Mouse (Mus musculus) liver, postnatal 0 days (tissue): ENCODE data around the gene Ptprd. TPM values are rescaled to one million over a fixed set of nuclear protein-coding genes. Genes with fewer than 3 reads are reported as not detected.

Source experiments
- ATAC-seq: fragments of 200-750 bp; cut with Nextera tagmentation; 2 replicates; pipeline ENCODE4 v1.8.0; 2017; ENCODE audit warnings: mild to moderate bottlenecking, moderate library complexity
- DNase-seq: peaks from one replicate; pipeline ENCODE4 v3.0.0-alpha.2; 2016
- H3K27ac ChIP-seq: fragments of 300-500 bp; sonication (generic); 2 replicates; pipeline ENCODE4 v1.5.1; 2014; ENCODE audit warnings: antibody characterized with exemption, moderate library complexity, mild to moderate bottlenecking, low read depth
- H3K27me3 ChIP-seq: fragments of 300-500 bp; sonication (generic); 2 replicates; pipeline ENCODE4 v1.6.1; 2014; ENCODE audit warnings: low read length, control low read depth, mixed read lengths; ENCODE audit not compliant: insufficient read depth
- H3K36me3 ChIP-seq: fragments of 300-500 bp; sonication (generic); replicated peaks from 2 replicates; pipeline ENCODE4 v1.6.1; 2014; ENCODE audit warnings: mild to moderate bottlenecking, control low read depth, low read length, moderate library complexity, mixed read lengths; ENCODE audit not compliant: insufficient read depth
- H3K4me1 ChIP-seq: fragments of 300-500 bp; sonication (generic); 2 replicates; pipeline ENCODE4 v1.6.1; 2014; ENCODE audit warnings: antibody characterized with exemption, mild to moderate bottlenecking, control low read depth; ENCODE audit not compliant: insufficient read depth
- H3K4me2 ChIP-seq: fragments of 300-500 bp; sonication (generic); 2 replicates; pipeline ENCODE4 v1.6.1; 2014; ENCODE audit warnings: low read depth, mild to moderate bottlenecking, low read length, moderate library complexity, mixed read lengths
- H3K4me3 ChIP-seq: fragments of 300-500 bp; sonication (generic); 2 replicates; pipeline ENCODE4 v1.5.1; 2014; ENCODE audit warnings: low read depth, low read length
- H3K9ac ChIP-seq: fragments of 300-500 bp; sonication (generic); replicated peaks from 2 replicates; pipeline ENCODE4 v1.6.1; 2014; ENCODE audit warnings: mild to moderate bottlenecking, moderate library complexity
- H3K9me3 ChIP-seq: fragments of 300-500 bp; sonication (generic); 2 replicates; pipeline ENCODE4 v1.6.1; 2016; ENCODE audit warnings: mild to moderate bottlenecking, control low read depth, low read length, mixed read lengths
- CTCF ChIP-seq: sonication (generic); IDR thresholded peaks from 2 replicates; pipeline ENCODE4 v1.5.1; 2016; ENCODE audit warnings: antibody characterized with exemption, low read depth
- EP300 ChIP-seq: IDR thresholded peaks from 2 replicates; pipeline ENCODE4 v1.6.1; 2016; ENCODE audit warnings: antibody characterized with exemption, low read depth, mild to moderate bottlenecking
- WGBS: fragments of 180-500 bp; shearing (Covaris S2); extraction: QIAGEN DNeasy Blood & Tissue Kit; methylation state at CpG from one replicate; pipeline ENCODE4 v1.1.7; 2014; ENCODE audit not compliant: insufficient replicate concordance; 5-methylcytosine and 5-hydroxymethylcytosine counted together
- polyA plus RNA-seq: library from polyadenylated mRNA; unstranded; fragments of >200 nt; fragmentation: Nextera tagmentation; extraction: Ambion mirVana; gene quantifications from 2 replicates; pipeline ENCODE4 v1.2.1, GENCODE M21; 2015

Ptprd gene
- polyA plus RNA-seq, 1 experiment from 2014 or later, result 9.3 TPM

DNA sequence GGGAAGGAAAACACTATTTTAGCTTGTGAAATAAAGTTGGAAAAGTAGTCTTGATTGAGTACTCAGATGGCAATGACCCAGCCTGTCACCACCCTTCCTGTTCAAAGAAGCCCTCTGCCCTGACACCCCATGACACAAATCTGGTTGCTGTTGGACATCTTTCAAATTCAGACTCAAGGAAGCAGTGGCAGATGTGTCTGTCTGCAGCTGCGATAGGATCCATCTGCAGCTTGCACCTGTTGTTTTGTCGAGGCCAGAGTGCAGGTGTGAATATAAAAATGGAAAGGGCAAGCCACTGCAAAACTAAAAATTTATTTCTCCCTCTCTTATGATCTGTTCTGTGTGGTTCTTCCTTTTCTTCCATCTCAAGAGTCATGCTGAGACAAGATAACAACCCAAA is 978.5 kb downstream of the Ptprd start:
- Histone ChIP-seq H3K27ac (no peak overlapping the region), H3K4me2 (no peak overlapping the region), H3K36me3 (no peaks in the 10 kb centered on the region), H3K9me3 (no peaks in the 10 kb centered on the region), H3K4me1 (no peaks in the 10 kb centered on the region), H3K9ac (no peak overlapping the region), H3K4me3 (no peak overlapping the region), H3K27me3 (no peaks in the 10 kb centered on the region)
- DNase-seq, result no peak
- no peak for TF ChIP-seq CTCF
- no peak for TF ChIP-seq EP300
- 63% methylated on average over 2 of the region's 2 CpGs for WGBS
- ATAC-seq, result no peak

- Histone ChIP-seq H3K27ac (no peak overlapping the region), H3K4me2 (no peak overlapping the region), H3K4me3 (no peak overlapping the region), H3K27me3 (no peaks in the 10 kb centered on the region), H3K9me3 (no peaks in the 10 kb centered on the region), H3K36me3 (no peaks in the 10 kb centered on the region), H3K9ac (no peak overlapping the region), H3K4me1 (no peaks in the 10 kb centered on the region)
- no peak for ATAC-seq
- DNase-seq, result no peak
- TF ChIP-seq CTCF (no peak), EP300 (no peak)
- 81% methylated on average over 8 of the region's 8 CpGs for WGBS
Observed at GRCm38 (mm10) chr4:77168866-77169265, 1042.9 kb downstream of the Ptprd start.

GRCm38 (mm10) chr4:77157601-77158000 is 1054.2 kb downstream of the Ptprd start:
- ATAC-seq (no peak), DNase-seq (no peak)
- Histone ChIP-seq H3K27ac (no peak overlapping the region), H3K9me3 (no peaks in the 10 kb centered on the region), H3K4me2 (no peak overlapping the region), H3K36me3 (no peaks in the 10 kb centered on the region), H3K27me3 (no peaks in the 10 kb centered on the region), H3K9ac (no peak overlapping the region), H3K4me1 (no peaks in the 10 kb centered on the region), H3K4me3 (no peak overlapping the region)
- TF ChIP-seq EP300, result no peak
- no peak for TF ChIP-seq CTCF
- 65% methylated on average over 3 of the region's 3 CpGs for WGBS

- WGBS, result 71% methylated on average over 2 of the region's 2 CpGs
- DNase-seq (no peak), ATAC-seq (no peak)
- Histone ChIP-seq H3K4me1 (no peaks in the 10 kb centered on the region), H3K9me3 (no peaks in the 10 kb centered on the region), H3K9ac (no peak overlapping the region), H3K4me2 (no peak overlapping the region), H3K36me3 (no peaks in the 10 kb centered on the region), H3K4me3 (no peak overlapping the region), H3K27ac (no peak overlapping the region), H3K27me3 (no peaks in the 10 kb centered on the region)
- no peak for TF ChIP-seq CTCF
- TF ChIP-seq EP300, result no peak
Observed at GRCm38 (mm10) chr4:77155561-77155960, 1056.2 kb downstream of the Ptprd start.

DNA sequence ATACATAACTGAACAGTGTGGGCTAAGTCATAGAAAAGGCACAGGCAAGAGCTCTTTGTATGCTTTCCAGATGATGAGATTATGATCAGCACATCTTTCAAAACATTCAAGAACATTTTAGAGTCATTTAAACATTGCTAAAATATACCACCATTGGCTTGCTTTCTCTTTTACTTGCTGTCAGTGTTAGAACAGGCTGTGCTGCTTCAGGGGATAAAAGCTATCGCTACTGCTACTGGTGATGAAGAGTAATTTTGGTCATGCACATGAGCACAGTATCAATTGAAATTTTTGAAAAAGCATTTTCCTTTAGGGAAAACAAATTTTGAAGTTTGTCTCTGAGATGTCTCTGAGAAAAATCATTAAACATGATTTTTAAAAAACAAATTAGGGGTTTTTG is 1056.7 kb downstream of the Ptprd start:
- TF ChIP-seq EP300 (no peak), CTCF (no peak)
- Histone ChIP-seq H3K27ac (no peak overlapping the region), H3K4me2 (no peak overlapping the region), H3K4me3 (no peak overlapping the region), H3K9ac (no peak overlapping the region), H3K27me3 (no peaks in the 10 kb centered on the region), H3K9me3 (no peaks in the 10 kb centered on the region), H3K36me3 (no peaks in the 10 kb centered on the region), H3K4me1 (no peaks in the 10 kb centered on the region)
- DNase-seq, result no peak
- no peak for ATAC-seq
- 84% methylated on average over 1 of the region's 1 CpGs for WGBS

DNA sequence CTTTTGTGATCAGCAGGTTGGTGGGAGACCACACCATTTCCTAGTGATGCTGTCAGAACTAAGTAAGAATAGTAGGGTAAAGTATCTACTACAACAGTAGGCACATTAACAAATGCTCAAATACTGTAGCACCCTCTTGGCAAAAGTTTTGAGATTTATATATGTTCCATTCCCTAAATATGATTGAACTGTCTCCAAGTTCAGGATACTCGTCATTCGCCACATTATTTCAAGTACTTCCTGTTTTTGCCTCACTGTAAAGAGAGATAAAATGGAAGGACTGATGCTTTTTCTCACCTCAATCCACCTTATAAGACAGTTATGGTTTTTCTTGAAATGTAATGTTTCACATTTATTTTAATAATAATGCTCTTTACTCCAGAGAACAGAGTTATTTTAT is 1086.9 kb downstream of the Ptprd start:
- DNase-seq, result no peak

DNA sequence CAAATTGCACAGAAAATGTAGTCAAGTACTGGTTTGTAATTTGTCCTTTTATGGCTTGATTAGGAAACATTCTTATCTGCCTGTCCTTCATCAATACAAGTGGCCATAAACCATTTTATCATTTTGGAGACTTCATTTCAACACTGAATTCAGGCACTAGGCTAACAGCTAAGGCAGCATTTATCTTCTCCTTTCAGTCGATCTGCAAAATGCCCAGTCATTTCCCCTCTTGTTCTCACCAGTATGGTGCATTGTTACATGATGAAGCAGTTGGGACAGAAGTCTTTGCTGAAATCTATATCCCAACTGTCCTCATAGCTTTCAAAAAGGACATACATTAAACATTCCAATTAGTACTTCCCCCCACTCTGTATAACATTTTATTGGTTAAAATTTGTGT is 1100.9 kb downstream of the Ptprd start:
- ATAC-seq (no peak), DNase-seq (no peak)
- H3K9me3 ChIP-seq, result no peaks in the 10 kb centered on the region
- TF ChIP-seq CTCF (no peak), EP300 (no peak)
- no peak overlapping the region for H3K9ac ChIP-seq
- H3K4me1 ChIP-seq, result no peaks in the 10 kb centered on the region
- H3K4me3 ChIP-seq, result no peak overlapping the region
- no peak overlapping the region for H3K27ac ChIP-seq
- 31% methylated on average over 1 of the region's 1 CpGs for WGBS
- H3K27me3 ChIP-seq, result no peaks in the 10 kb centered on the region
- H3K4me2 ChIP-seq, result no peak overlapping the region
- H3K36me3 ChIP-seq, result no peaks in the 10 kb centered on the region

More for the DNA sequence above, 1086.9 kb downstream of the Ptprd start:
- H3K27me3 ChIP-seq, result no peaks in the 10 kb centered on the region
- H3K9ac ChIP-seq, result no peak overlapping the region
- no peak overlapping the region for H3K4me3 ChIP-seq
- no peaks in the 10 kb centered on the region for H3K36me3 ChIP-seq
- TF ChIP-seq EP300 (no peak), CTCF (no peak)
- no peak for ATAC-seq
- H3K4me2 ChIP-seq, result no peak overlapping the region
- WGBS, result 36% methylated on average over 2 of the region's 2 CpGs
- no peaks in the 10 kb centered on the region for H3K4me1 ChIP-seq
- H3K9me3 ChIP-seq, result no peaks in the 10 kb centered on the region
- H3K27ac ChIP-seq, result no peak overlapping the region
